Mouse (Mus musculus) gastrocnemius, adult 8-10 months (tissue): ENCODE results near the gene Lhx4. TPM values are rescaled to one million over a fixed set of nuclear protein-coding genes. Genes with fewer than 3 reads are reported as not detected.

ENCODE experiments used
- DNase-seq, 2 experiments: peaks; one replicate each; pipeline ENCODE4 v3.0.0; 2022; ENCODE audit warnings: low spot score in 2 of 2
- total RNA-seq, 4 experiments: library from RNA; stranded (reverse); gene quantifications; 2 replicates each; pipeline ENCODE4 v1.2.4; 2022

The Lhx4 gene
- total RNA-seq, 4 experiments from 2014 or later: not detected

DNA sequence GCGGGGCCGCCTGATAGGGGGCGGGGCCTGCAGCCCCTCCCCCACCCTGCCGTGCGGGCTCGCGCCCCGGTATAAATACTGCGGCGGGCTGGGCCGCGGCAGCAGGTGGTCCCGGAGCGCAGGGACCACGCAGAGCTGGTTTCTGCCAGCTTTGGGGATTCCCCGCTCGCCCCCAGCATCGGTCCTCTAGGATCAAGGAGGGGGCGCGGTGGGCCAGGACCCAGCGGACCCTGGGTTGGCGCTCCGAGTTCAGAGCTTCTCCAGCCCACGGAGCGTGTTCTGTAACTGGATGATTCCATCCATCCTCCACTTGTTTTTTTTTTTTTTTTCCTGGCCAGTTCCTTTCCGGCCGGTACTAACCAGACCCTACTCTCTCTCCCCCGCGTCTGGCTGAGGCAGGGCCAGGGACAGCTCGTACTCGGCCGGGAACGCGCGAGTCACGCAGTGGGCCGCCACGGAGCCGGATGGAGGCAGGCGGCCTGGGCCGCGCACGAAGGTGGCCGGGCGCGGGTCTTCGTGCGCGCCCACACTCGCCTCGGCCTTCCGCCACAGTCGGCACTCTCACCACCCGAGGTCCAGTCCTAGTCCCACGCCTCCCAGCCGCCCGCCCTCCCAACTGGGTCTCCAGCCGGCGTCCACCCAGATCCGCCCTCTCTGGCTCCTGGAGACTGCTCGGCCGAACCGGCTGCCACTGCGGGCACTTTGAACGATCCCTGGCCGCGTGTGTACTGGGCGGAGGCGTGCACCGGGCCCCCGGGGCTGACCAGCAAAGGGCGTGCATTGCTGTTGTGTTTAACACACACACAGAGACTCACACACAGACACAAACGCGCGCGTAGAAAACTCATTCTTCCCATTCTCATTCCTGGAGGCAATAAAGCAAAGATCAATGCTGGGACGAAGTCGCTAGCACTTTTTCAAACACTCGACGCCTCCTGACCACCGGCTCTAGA, 8.8 kb downstream of the Lhx4 start:
- DNase-seq: no peak

DNA sequence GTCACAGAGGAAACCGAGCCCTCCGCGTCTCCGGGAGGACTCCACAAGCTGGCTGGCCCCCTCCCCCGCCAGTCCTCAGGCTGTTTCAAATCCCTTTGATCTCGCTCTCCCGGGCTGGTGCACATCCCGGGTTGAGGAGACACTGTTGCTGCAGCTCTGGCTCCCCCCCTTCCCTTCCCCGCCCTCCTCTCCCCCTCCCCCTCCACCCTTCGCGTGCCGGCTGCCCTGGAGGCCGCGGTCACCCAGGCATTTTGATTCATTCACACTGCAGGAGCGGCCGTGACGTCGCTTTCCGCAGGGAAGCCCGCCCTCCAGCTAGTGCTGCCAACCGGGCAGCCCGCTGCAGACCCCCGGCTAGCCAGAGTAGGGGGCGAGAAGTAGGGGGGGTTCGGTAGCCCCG, 9.5 kb downstream of the Lhx4 start:
- DNase-seq: no peak

DNA sequence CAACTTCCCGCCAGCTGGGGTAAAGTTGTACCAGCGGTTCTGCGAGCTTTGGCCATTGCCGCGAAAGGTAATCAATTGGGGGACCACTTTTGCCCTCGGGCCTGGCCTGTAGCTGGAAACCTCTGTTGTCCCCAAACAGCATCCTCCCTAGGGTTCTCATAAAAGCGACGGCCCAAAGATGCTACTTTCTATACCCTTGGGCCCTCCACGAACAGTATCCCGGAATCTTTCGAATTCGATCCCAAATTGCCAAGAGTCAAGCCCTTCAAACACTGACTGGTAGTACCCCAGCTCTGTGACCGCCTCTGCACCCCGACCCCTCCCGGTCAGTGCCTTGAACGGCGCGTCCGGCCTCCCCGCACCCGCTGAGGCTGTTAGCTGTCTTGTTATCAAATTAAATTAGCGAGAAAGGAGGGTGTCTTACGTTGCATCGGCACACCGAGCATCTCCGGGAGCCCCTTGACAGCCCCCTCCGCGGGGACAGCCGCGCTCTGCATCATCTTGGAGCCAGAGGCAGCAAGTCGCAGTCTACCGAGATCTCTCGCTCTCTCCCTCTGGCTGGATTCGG, 10.0 kb downstream of the Lhx4 start:
- no peak for DNase-seq

DNA sequence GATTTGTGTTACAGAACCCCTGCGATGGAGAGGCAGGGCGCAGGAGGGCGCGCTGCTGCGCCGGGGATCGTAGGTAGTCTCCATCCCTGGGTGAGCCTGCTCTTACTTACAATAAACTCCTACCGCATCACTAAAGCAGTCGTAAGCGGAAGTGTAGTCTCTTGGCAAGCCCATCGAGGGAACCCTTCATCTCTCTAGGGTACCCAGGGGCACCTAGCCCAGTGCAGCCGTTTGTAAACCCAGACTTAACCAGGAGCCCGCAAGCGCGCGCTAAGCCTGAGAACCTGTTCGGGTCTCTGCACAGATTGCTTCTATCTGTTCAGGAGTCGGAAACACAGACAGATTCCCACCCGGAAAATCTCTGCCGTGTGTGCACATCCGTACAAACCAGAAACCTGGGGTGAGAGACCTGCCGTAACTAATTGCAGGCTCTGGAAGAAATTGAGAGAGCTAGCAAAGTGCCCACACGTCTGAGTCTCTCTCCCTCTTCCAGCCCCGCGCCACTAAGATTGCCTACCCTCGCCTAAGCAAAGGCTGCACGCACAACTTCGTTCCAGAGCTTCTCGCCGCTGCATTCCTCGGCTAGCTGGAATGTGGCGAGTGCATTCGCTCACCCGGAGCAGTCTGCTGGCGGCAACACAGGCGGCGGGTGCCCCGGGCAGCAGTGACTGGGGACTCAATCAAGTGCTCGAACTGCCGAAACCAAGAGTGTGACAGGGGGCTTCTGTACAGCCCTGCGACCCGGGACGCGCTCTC, 10.7 kb downstream of the Lhx4 start:
- no peak for DNase-seq

GRCm38 (mm10) chr1:155737809-155738383, 13.6 kb downstream of the Lhx4 start:
- DNase-seq: no peak

DNA sequence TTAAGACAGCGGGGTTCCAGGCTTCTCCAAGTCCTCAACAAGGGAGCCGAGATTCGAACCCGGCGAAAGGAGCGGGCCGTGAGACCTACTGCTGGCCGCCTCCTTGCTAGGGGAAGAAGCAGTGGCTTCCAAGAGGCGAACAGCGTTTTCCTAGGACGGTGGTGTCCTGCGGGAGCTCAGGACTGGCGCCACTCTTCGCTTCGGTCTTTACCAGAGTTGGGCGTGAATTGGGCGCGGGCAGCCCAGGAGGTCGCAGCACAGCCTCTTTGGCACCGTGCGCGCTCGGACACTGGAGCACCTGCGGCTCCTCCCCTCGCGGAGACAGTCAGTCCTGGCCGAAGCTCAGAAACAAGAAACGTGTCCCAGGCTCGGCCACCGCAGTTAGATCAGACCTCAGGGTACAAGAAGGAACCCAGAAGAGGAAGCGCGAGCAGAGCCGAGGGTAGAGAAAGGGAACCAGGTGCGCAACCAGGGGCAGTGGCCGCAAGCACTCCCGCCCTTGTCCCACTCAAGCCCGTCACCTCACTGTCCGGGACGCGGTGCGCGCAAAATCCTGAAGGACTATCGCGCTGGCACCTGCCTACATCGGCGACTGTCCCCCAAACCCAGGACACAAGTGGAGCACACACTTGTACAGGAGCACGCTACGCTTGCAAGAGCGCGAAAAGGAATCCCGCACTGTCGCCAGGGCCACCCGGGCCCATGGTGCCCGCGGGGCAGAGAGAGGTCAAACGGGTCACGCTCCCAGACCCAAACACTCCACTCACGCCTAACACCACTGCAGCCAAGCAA, 14.3 kb downstream of the Lhx4 start:
- no peak for DNase-seq

DNA sequence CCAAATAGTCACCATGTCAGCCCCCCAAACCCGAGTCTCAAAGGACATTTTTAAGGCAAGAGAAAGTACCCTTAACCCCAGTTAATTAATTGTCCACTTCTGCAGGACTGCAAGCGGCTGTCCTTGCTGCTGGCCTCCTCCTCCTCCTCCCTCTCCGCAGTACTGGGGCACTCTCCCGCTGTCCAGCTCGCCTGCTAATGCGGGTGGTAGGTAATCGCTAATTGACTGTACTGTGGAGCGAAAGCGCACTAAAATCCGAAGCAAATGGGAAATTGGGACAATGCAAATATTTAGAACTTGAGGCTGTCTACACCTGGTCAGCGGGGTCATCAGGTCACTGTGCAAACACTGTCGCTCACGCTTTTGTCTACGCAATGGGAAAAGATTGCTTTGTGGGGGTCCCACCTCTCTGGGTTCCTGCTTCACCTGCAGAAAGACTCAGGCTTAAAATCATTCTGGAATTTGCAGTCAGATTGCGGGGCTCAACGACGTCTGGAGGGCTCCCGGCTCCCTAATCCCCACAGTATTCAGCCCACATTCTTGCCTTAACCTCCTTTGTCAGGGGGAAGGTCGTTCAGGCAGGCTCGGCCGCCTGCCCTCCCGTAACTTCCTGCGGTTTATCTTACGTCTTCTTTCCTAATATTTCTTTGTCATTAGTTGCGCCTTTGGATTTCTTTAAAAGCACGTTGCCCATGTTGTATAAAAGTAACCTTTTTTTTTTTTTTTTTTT, 15.2 kb downstream of the Lhx4 start:
- no peak for DNase-seq

DNA sequence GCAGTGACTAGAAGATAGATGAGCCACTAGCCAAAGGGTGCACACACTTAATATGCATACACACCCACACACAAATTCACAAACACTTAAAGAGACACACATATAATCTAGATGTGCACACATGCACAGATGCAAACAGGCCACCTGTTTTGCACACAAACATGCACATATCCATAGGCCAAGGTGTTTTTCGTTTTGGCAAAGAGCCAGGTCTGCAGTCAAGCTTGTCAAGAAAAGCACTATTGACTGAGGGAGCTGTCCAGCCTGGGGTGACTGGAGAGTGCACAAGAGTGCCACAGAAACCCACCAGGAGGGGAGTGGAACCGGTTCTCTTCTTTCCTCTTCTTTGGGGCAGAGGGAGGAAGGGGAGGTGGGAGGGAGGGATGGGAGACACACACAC, 20.3 kb downstream of the Lhx4 start:
- no peak for DNase-seq

DNA sequence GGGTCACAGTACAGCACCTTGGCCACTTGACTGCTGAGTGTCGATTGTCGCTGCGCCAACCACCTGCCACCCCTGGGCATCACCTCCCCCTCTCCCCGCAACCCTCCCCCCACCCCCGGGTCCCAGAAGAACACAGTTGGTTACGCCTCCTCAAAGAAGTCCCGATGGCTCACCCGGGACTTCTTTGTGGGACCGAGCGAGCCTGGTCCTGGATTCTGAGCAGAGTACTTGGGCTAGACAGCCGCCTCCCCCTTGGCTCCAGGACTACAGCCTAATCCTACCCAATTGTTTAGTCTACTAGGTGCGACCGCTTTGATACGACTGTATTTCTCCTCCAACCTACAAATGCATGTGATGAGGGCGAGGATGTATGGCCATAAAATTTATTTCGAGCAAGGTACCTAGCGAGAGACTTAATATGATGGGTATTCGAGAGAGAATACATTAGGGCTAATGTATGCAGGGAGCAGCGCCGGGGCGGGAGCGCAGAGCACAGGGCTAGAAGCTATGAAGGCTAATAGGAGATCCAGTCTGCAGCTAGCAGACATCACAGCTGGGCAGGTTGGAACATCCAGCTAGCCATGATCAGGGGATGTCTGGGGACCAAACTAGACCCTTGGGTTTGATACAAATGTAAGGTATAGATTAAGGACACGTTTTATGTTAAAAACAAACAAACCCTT, 22.2 kb downstream of the Lhx4 start:
- no peak for DNase-seq

DNA sequence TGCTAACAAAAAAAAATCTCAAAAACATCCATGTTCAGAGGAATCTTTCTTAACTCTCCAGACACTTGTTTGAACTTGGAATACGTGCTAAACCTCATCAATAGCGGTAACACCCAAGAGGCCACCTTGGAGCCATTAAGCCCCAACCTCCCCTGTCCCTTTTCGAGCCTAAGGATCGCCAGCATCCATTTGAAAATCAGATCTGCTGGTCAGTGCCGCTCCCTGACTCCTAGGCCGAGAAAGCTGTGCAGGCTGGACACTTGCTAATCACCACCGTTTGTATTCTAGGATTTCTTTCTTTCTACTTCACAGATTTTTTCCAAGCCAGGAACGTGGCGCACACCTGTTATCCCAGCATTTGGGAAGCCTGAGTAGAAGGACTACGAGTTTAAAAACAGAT, 23.7 kb downstream of the Lhx4 start:
- DNase-seq: no peak

DNA sequence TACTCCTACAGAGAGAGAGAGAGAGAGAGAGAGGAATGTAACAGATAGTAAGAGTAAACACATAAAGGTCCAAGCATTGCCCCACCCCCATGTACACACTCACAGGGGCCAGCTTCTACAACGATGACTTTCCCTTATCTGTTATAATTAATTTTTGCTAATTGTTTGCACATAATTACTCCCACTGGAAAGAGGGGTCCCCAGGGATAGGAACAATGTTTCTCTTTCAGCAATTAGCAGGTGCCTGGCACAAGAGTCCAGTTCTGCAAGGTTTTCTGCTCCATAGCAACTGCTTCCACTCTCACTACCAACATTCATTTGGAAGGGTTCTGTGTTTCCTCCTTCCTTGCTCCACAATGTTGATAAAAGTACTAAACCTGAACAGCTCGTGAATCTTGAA, 25.6 kb downstream of the Lhx4 start:
- DNase-seq: no peak

- DNase-seq: no peak
These were observed 27.2 kb downstream of the Lhx4 start for GRCm38 (mm10) chr1:155724301-155724700.

GRCm38 (mm10) chr1:155722185-155722584, 29.3 kb downstream of the Lhx4 start:
- no peak for DNase-seq

- peak in 1 of 2 experiments; percentile 38 for DNase-seq
These were observed 30.0 kb downstream of the Lhx4 start for GRCm38 (mm10) chr1:155721443-155721842.

DNA sequence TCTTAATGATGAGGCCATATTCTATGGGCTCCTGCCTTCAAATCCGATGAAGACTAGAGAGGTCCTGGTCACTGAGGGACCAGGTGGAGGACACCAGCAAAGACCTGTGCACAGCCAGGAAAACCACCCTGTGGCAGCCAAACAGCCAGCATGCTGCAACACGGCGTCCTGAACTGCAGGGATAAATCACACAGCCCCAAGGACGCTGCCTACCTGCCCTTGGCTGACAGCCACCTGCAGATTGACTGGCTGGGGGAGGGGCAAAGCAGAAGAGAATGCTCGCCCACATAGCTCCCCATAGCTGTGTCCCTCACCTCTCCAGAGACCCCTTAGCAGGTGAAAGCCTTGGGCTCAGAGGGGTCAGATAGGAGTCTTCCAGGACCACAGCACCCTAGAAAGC, 31.5 kb downstream of the Lhx4 start:
- DNase-seq: no peak

- DNase-seq: no peak
These were observed 32.6 kb downstream of the Lhx4 start for GRCm38 (mm10) chr1:155718851-155719250.

DNA sequence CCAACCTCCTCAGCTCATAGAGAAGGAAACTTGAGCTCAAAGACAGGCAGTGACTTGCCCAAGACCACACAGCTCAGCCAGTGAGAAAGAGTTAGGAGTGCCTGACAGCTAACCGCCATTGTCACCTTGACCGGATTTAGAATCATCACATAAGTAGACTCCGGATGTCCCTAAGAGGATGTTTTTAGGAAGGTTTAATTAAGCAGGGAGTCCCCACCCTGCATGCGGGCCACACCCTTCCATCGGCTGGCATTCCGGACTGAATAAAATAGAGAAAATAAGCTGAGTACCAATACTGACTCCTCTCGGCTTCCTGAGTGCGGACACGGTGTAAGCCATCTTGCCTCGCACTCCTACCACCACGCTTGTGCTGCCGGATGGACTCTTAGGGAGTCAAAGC, 34.2 kb downstream of the Lhx4 start:
- no peak for DNase-seq

DNA sequence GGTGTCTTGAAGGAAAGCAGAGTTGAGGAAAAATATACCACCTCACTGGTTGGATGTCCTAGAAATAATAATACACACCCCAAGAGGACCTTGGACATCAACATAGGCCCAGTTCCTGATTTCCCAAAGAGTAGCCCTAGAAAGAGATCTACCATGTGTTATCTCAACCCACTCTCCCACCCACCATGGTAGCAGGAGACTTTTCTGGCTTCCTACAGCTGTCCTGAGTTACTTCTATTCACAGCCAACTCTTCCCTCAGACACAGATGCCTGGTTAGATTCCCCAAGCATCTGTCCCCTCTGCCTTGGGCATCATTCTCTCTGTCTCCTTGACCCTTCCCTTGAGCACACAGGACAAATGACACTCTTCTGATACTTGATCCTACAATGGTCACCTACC, 36.1 kb downstream of the Lhx4 start:
- no peak for DNase-seq

- DNase-seq: no peak
These were observed 38.2 kb downstream of the Lhx4 start for GRCm38 (mm10) chr1:155713306-155713705.

DNA sequence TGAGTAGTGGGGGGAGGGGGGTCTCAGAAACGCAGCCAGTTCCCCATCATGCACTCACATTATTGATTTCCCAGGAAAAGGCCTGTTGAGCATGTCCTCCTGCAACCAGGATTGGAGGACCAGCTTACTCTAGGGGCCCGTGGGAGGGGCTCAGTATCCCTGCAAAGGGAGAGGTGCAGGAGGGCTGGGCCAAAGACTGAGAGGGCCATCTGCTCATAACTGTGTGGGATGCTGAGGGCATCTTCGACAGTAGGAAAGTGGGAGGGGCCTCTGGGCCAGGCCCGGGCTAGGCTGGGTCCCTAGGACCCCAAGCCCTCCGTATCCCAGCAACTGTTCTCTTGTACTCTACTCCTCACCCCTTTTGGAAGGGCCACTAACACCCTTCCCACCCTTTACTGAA, 47.3 kb downstream of the Lhx4 start:
- DNase-seq: no peak
